Mouse (Mus musculus) liver, embryonic 14.5 days (tissue): ENCODE data around the gene Rrp1. TPM values are rescaled to one million over a fixed set of nuclear protein-coding genes. Genes with fewer than 3 reads are reported as not detected.
A peak's percentile ranks its signal among the peaks of the same experiment; 100 is the strongest.

Source experiments
- ATAC-seq: fragments of 200-750 bp; cut with Nextera tagmentation; 2 replicates; pipeline ENCODE4 v1.8.0; 2017; ENCODE audit warnings: moderate number of reproducible peaks, mild to moderate bottlenecking, moderate library complexity; ENCODE audit not compliant: insufficient read depth
- DNase-seq, 3 experiments: peaks; one replicate each; pipeline ENCODE4 v3.0.0-alpha.2; 2012 to 2013; ENCODE audit warnings: low read depth in 3 of 3, low spot score in 3 of 3
- H3K27ac ChIP-seq: fragments of 300-500 bp; sonication (generic); 2 replicates; pipeline ENCODE4 v1.5.1; 2014; ENCODE audit warnings: moderate library complexity, mild to moderate bottlenecking, control low read depth, inconsistent platforms
- H3K27me3 ChIP-seq: fragments of 300-500 bp; sonication (generic); 2 replicates; pipeline ENCODE4 v1.6.1; 2014; ENCODE audit warnings: mild to moderate bottlenecking, low read length, moderate library complexity; ENCODE audit not compliant: control insufficient read depth, insufficient read depth
- H3K36me3 ChIP-seq: fragments of 300-500 bp; sonication (generic); replicated peaks from 2 replicates; pipeline ENCODE4 v1.6.1; 2014; ENCODE audit warnings: low read depth; ENCODE audit not compliant: control insufficient read depth, insufficient read depth
- H3K4me1 ChIP-seq, 2 experiments: fragments of 200-500 bp in 1 of 2; fragments of 300-500 bp in 1 of 2; sonication (generic) in 1 of 2; replicated peaks; 2 replicates each; pipeline ENCODE4 v1.6.1; 2012 to 2014; ENCODE audit warnings: antibody characterized with exemption in 1 of 2, inconsistent platforms in 1 of 2, low read length in 1 of 2; ENCODE audit not compliant: control insufficient read depth in 2 of 2, insufficient read depth in 2 of 2
- H3K4me2 ChIP-seq: fragments of 300-500 bp; sonication (generic); 2 replicates; pipeline ENCODE4 v1.6.1; 2014; ENCODE audit warnings: low read depth, mild to moderate bottlenecking, control low read depth, moderate library complexity
- H3K4me3 ChIP-seq, 2 experiments: fragments of 200-500 bp in 1 of 2; fragments of 300-500 bp in 1 of 2; sonication (generic) in 1 of 2; 2 replicates each; pipeline ENCODE4 v1.5.1; 2012 to 2014; ENCODE audit warnings: low read depth in 2 of 2, low read length in 2 of 2, mild to moderate bottlenecking in 2 of 2, control low read depth in 1 of 2, inconsistent platforms in 1 of 2, moderate library complexity in 1 of 2; ENCODE audit not compliant: insufficient read depth in 1 of 2
- H3K9ac ChIP-seq: fragments of 300-500 bp; sonication (generic); replicated peaks from 2 replicates; pipeline ENCODE4 v1.6.1; 2014; ENCODE audit warnings: mild to moderate bottlenecking, control low read depth, moderate library complexity
- H3K9me3 ChIP-seq: fragments of 300-500 bp; sonication (generic); 2 replicates; pipeline ENCODE4 v1.6.1; 2016; ENCODE audit warnings: low read length, mixed read lengths; ENCODE audit not compliant: control insufficient read depth
- CTCF ChIP-seq: IDR thresholded peaks from 2 replicates; pipeline ENCODE4 v1.5.1; 2016; ENCODE audit warnings: antibody characterized with exemption, low read depth, control low read depth
- EP300 ChIP-seq: IDR thresholded peaks from 2 replicates; pipeline ENCODE4 v1.6.1; 2016; ENCODE audit warnings: antibody characterized with exemption, low read depth
- WGBS: fragments of 180-500 bp; shearing (Covaris S2); extraction: QIAGEN DNeasy Blood & Tissue Kit; methylation state at CpG from one replicate; pipeline ENCODE4 v1.1.7; 2014; ENCODE audit not compliant: insufficient replicate concordance; 5-methylcytosine and 5-hydroxymethylcytosine counted together
- polyA plus RNA-seq, 2 experiments: library from polyadenylated mRNA; depleted of rRNA in 1 of 2; stranded (reverse) in 1 of 2; unstranded in 1 of 2; fragments of >200 nt; fragmentation: Nextera tagmentation in 1 of 2; extraction: Ambion mirVana in 1 of 2; gene quantifications; 2 replicates each; pipeline versions ENCODE4 v1.2.1 to v1.2.3; 2012 to 2014

Rrp1 gene
- polyA plus RNA-seq, 2 experiments, result 69.7 to 79.8 TPM

- 37% methylated on average over 27 of the region's 27 CpGs for WGBS
- H3K9ac ChIP-seq, result no peak overlapping the region
- DNase-seq (peak; percentile 50 to 60 (median 55)), ATAC-seq (peak; percentile 73)
- peak overlapping the region; percentile 7 to 28; a peak in 2 of 4 replicates for H3K4me3 ChIP-seq
- H3K27me3 ChIP-seq, result no peaks in the 10 kb centered on the region
- H3K9me3 ChIP-seq, result no peaks in the 10 kb centered on the region
- H3K27ac ChIP-seq, result no peak overlapping the region
- TF ChIP-seq CTCF, result no peak
- no peak for TF ChIP-seq EP300
- peaks cover 15 to 30% of the 10 kb centered on the region in 2 experiments for H3K4me1 ChIP-seq
- no peaks in the 10 kb centered on the region for H3K36me3 ChIP-seq
- peak overlapping the region; percentile 55 for H3K4me2 ChIP-seq
Observed at GRCm38 (mm10) chr10:78372681-78373668, 39.9 kb downstream of the Rrp1 start.

DNA sequence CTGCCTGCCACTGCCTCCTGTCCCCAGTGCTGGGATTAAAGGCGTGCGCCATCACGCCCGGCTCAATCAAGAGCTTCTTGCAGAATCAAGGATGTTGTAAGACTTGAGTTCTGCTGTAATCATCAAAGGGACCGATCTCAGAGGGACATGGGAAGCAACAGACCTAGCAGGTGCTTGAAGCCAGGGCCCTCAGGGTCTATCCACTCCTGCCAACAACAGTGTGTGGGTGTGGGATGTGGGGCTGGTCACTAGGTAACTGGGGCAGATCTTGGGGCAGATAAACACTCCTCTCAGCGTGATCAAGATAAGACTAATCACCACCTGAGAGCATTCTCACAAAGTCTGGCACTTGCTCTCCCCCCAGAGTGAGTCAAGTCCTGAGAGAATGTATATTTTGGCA is 41.1 kb downstream of the Rrp1 start:
- DNase-seq (no peak), ATAC-seq (no peak)
- WGBS, result 68% methylated on average over 6 of the region's 6 CpGs
- H3K27me3 ChIP-seq, result no peaks in the 10 kb centered on the region
- H3K9me3 ChIP-seq, result no peaks in the 10 kb centered on the region
- no peak overlapping the region for H3K9ac ChIP-seq
- H3K27ac ChIP-seq, result no peak overlapping the region
- TF ChIP-seq CTCF, result no peak
- TF ChIP-seq EP300, result no peak
- H3K4me1 ChIP-seq, result peaks cover 26 to 43% of the 10 kb centered on the region in 2 experiments
- no peaks in the 10 kb centered on the region for H3K36me3 ChIP-seq
- no peak overlapping the region for H3K4me2 ChIP-seq
- no peak overlapping the region for H3K4me3 ChIP-seq

DNA sequence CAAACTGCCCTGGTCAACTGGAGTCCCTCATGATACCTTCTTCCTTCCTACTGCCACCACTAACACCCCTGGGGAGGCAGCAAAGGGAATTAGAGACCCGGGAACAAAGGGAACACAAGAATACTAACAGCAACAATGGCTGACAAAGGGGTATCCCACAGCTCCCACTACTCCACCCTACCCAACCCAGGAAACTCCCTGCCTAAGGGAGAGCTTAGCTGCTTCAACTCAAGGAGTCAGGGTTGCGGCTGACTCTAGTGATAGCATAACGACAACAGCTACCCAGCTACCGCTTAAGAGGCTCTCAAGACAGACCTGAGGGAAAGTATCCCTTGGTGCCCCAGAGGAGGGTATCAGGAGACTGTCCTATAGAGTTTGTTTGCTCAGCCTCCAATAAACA is 45.3 kb downstream of the Rrp1 start:
- WGBS, result 9% methylated on average over 4 of the region's 4 CpGs
- TF ChIP-seq CTCF (no peak), EP300 (no peak)
- H3K27ac ChIP-seq, result peak overlapping the region; percentile 53
- no peaks in the 10 kb centered on the region for H3K36me3 ChIP-seq
- H3K4me2 ChIP-seq, result peak overlapping the region; percentile 56
- H3K4me3 ChIP-seq, result 0 out of 4 replicates have a peak overlapping the region, but pooled peaks of 1 of the 2 experiments have one; percentile 8
- H3K9ac ChIP-seq, result peak overlapping the region; percentile 32
- H3K4me1 ChIP-seq, result peaks cover 37 to 52% of the 10 kb centered on the region in 2 experiments
- DNase-seq (peak in 2 of 3 experiments; percentile 35 to 37), ATAC-seq (peak; percentile 52)
- H3K9me3 ChIP-seq, result no peaks in the 10 kb centered on the region
- no peaks in the 10 kb centered on the region for H3K27me3 ChIP-seq

- ATAC-seq, result peak; percentile 88
- WGBS, result 3% methylated on average over 9 of the region's 9 CpGs
- Histone ChIP-seq H3K4me1 (peaks cover 33 to 45% of the 10 kb centered on the region in 2 experiments), H3K36me3 (no peaks in the 10 kb centered on the region), H3K27me3 (no peaks in the 10 kb centered on the region), H3K4me3 (peak overlapping the region in 1 of 2 experiments; percentile 32; a peak in 3 of 4 replicates), H3K9ac (peak overlapping the region; percentile 32), H3K27ac (peak overlapping the region; percentile 53), H3K4me2 (peak overlapping the region; percentile 56), H3K9me3 (no peaks in the 10 kb centered on the region)
- DNase-seq, result peak; percentile 79 to 82 (median 81)
- TF ChIP-seq CTCF (no peak), EP300 (peak; percentile 94)
Observed at GRCm38 (mm10) chr10:78366851-78367312, 46.0 kb downstream of the Rrp1 start.
